Mouse (Mus musculus): ENCODE measurements around the gene Raly. TPM values are rescaled to one million over a fixed set of nuclear protein-coding genes. Genes with fewer than 3 reads are reported as not detected.

Gene Raly
- polyA plus RNA-seq, 1 experiment from 2014 or later = 73.2 TPM

DNA sequence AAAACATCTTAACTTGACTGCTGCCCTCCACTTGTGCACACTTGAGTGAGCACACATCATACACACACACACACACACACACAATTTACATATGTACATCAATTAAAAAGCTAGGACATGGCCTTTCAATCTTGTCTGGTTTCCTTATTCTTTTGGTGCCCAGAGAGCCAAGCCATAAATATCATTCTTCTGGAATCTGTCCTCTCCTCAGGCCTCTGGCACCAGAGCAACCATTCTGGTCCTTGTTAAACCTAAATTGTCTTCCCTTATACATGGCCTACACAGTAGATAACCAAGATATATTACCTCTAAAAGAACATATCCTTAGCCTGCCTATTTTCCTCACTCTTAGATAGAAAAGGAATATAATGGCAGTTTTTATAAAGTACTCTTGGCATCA is 57.2 kb downstream of the Raly start:
- Histone ChIP-seq H3K4me1 (replicated peaks; ENCODE audit: control insufficient read depth, insufficient read depth, low read length) (no peaks in the 10 kb centered on the region), H3K9me3 (ENCODE audit: control insufficient read depth, low read length) (no peaks in the 10 kb centered on the region), H3K36me3 (ENCODE audit: control insufficient read depth, insufficient read depth, low read length) (peaks cover 16% of the 10 kb centered on the region; the same call in 1 of the 2 replicates), H3K27ac (ENCODE audit: low read depth) (no peak overlapping the region), H3K9ac (ENCODE audit: low read length) (no peak overlapping the region), H3K4me2 (ENCODE audit: low read length) (no peak overlapping the region), H3K4me3 (ENCODE audit: low read depth, low read length) (no peak overlapping the region), H3K27me3 (replicated peaks; ENCODE audit: control insufficient read depth, insufficient read depth, low read length) (no peaks in the 10 kb centered on the region)
- ATAC-seq (replicated peaks; ENCODE audit: low FRiP score, low TSS enrichment, low read depth) = no peak
- DNase-seq (ENCODE audit: low spot score) = no peak

DNA sequence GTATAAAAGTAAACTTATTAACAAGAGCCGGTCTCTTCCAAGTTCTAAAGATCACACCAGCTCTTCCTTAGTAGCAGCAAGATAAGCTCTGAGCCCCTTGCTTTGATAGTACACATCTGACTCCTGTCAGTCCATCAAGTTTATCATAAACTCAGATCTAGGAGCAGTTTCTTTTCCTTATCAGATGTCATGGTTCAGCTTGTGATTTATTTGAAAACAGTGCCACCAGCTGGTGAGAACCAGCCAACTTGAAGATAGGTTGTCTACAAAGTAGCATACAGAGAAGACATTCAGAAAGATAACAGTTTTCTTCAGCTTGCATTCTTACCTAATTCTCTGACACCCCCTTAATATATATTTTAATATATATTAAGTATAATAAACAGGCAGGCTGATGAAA is 64.5 kb downstream of the Raly start:
- no peak overlapping the region for H3K27ac ChIP-seq (ENCODE audit: low read depth)
- no peak for DNase-seq (ENCODE audit: low spot score)
- WGBS = 83% methylated on average over 1 of the region's 1 CpGs

GRCm38 (mm10) chr2:154863672-154864071 is 72.8 kb downstream of the Raly start:
- no peak overlapping the region for H3K9ac ChIP-seq (ENCODE audit: low read length)
- H3K27me3 ChIP-seq (replicated peaks; ENCODE audit: control insufficient read depth, insufficient read depth, low read length) = no peaks in the 10 kb centered on the region
- ATAC-seq (replicated peaks; ENCODE audit: low FRiP score, low TSS enrichment, low read depth) (no peak), DNase-seq (ENCODE audit: low spot score) (no peak)
- no peak overlapping the region for H3K4me2 ChIP-seq (ENCODE audit: low read length)
- peaks cover 98% of the 10 kb centered on the region for H3K36me3 ChIP-seq (ENCODE audit: control insufficient read depth, insufficient read depth, low read length)
- H3K4me1 ChIP-seq (replicated peaks; ENCODE audit: control insufficient read depth, insufficient read depth, low read length) = no peaks in the 10 kb centered on the region
- no peak overlapping the region for H3K4me3 ChIP-seq (ENCODE audit: low read depth, low read length)
- no peaks in the 10 kb centered on the region for H3K9me3 ChIP-seq (ENCODE audit: control insufficient read depth, low read length)
- 91% methylated on average over 13 of the region's 13 CpGs for WGBS
- no peak overlapping the region for H3K27ac ChIP-seq (ENCODE audit: low read depth)

More for the DNA sequence above, 64.5 kb downstream of the Raly start:
- Histone ChIP-seq H3K9ac (ENCODE audit: low read length) (no peak overlapping the region), H3K9me3 (ENCODE audit: control insufficient read depth, low read length) (no peaks in the 10 kb centered on the region), H3K4me2 (ENCODE audit: low read length) (no peak overlapping the region), H3K4me3 (ENCODE audit: low read depth, low read length) (no peak overlapping the region), H3K36me3 (ENCODE audit: control insufficient read depth, insufficient read depth, low read length) (peaks cover 38% of the 10 kb centered on the region), H3K4me1 (replicated peaks; ENCODE audit: control insufficient read depth, insufficient read depth, low read length) (no peaks in the 10 kb centered on the region), H3K27me3 (replicated peaks; ENCODE audit: control insufficient read depth, insufficient read depth, low read length) (no peaks in the 10 kb centered on the region)
- ATAC-seq (replicated peaks; ENCODE audit: low FRiP score, low TSS enrichment, low read depth) = no peak

DNA sequence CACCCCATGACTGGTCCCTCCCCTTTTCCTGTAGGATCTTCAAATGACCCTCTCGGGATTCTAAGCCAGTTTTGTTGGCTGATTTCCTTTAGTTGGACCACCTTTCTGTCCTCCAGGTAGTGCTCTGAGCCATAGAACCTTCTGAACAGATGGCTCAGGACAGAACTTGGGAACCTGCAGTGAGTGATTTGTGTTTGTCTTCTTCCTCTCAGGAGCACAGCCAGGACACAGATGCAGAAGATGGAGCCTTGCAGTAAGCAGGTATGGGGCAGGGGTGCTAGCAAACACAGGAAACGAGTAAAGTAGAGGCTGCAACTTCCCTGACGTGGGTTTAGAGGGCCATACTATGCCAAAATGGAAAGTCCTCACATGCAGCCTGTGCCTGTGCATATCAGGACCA is 74.8 kb downstream of the Raly start:
- DNase-seq (ENCODE audit: low spot score) = no peak
- peaks cover 98% of the 10 kb centered on the region for H3K36me3 ChIP-seq (ENCODE audit: control insufficient read depth, insufficient read depth, low read length)
- H3K4me3 ChIP-seq (ENCODE audit: low read depth, low read length) = no peak overlapping the region
- H3K27me3 ChIP-seq (replicated peaks; ENCODE audit: control insufficient read depth, insufficient read depth, low read length) = no peaks in the 10 kb centered on the region
- H3K4me1 ChIP-seq (replicated peaks; ENCODE audit: control insufficient read depth, insufficient read depth, low read length) = no peaks in the 10 kb centered on the region
- no peak overlapping the region for H3K27ac ChIP-seq (ENCODE audit: low read depth)
- H3K9ac ChIP-seq (ENCODE audit: low read length) = no peak overlapping the region
- WGBS = 80% methylated on average over 3 of the region's 3 CpGs
- ATAC-seq (replicated peaks; ENCODE audit: low FRiP score, low TSS enrichment, low read depth) = no peak
- H3K9me3 ChIP-seq (ENCODE audit: control insufficient read depth, low read length) = no peaks in the 10 kb centered on the region
- no peak overlapping the region for H3K4me2 ChIP-seq (ENCODE audit: low read length)

DNA sequence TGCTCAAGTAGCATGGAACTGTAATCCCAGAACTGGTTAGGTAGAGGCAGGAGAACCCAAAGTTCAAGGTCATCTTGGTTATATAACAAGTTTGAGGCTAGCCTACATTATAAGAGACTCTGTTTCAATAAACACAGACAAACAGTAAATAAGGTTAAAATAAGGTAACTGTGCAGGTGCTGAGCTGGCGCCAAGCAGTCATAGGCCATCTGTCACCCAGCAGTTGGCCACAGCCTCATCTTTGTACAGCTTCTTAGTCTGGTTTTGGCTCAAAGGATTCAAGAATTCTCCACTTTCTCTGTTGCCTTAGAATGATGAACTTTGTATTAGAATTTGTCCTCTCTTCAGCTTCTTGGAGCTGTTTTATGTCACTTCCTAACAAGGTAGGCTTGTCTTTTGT is 77.2 kb downstream of the Raly start:
- H3K9me3 ChIP-seq (ENCODE audit: control insufficient read depth, low read length) = no peaks in the 10 kb centered on the region
- WGBS = 90% methylated on average over 1 of the region's 1 CpGs
- no peaks in the 10 kb centered on the region for H3K4me1 ChIP-seq (replicated peaks; ENCODE audit: control insufficient read depth, insufficient read depth, low read length)
- no peak for ATAC-seq (replicated peaks; ENCODE audit: low FRiP score, low TSS enrichment, low read depth)
- DNase-seq (ENCODE audit: low spot score) = no peak
- no peak overlapping the region for H3K27ac ChIP-seq (ENCODE audit: low read depth)
- peaks cover 95% of the 10 kb centered on the region for H3K36me3 ChIP-seq (ENCODE audit: control insufficient read depth, insufficient read depth, low read length)
- H3K4me3 ChIP-seq (ENCODE audit: low read depth, low read length) = no peak overlapping the region
- no peak overlapping the region for H3K9ac ChIP-seq (ENCODE audit: low read length)
- no peak overlapping the region for H3K4me2 ChIP-seq (ENCODE audit: low read length)
- no peaks in the 10 kb centered on the region for H3K27me3 ChIP-seq (replicated peaks; ENCODE audit: control insufficient read depth, insufficient read depth, low read length)

GRCm38 (mm10) chr2:154869954-154870641 is 79.2 kb downstream of the Raly start:
- Histone ChIP-seq H3K9me3 (ENCODE audit: control insufficient read depth, low read length) (no peaks in the 10 kb centered on the region), H3K27me3 (replicated peaks; ENCODE audit: control insufficient read depth, insufficient read depth, low read length) (no peaks in the 10 kb centered on the region), H3K27ac (ENCODE audit: low read depth) (no peak overlapping the region), H3K4me2 (ENCODE audit: low read length) (no peak overlapping the region), H3K4me1 (replicated peaks; ENCODE audit: control insufficient read depth, insufficient read depth, low read length) (no peaks in the 10 kb centered on the region), H3K36me3 (ENCODE audit: control insufficient read depth, insufficient read depth, low read length) (peaks cover 95% of the 10 kb centered on the region), H3K4me3 (ENCODE audit: low read depth, low read length) (no peak overlapping the region), H3K9ac (ENCODE audit: low read length) (no peak overlapping the region)
- DNase-seq (ENCODE audit: low spot score) = no peak
- ATAC-seq (replicated peaks; ENCODE audit: low FRiP score, low TSS enrichment, low read depth) = no peak

GRCm38 (mm10) chr2:154876621-154877020 is 85.7 kb downstream of the Raly start:
- no peak for ATAC-seq (replicated peaks; ENCODE audit: low FRiP score, low TSS enrichment, low read depth)
- WGBS = 77% methylated on average over 2 of the region's 2 CpGs
- Histone ChIP-seq H3K4me3 (ENCODE audit: low read depth, low read length) (no peak overlapping the region), H3K36me3 (ENCODE audit: control insufficient read depth, insufficient read depth, low read length) (peaks cover 87% of the 10 kb centered on the region), H3K4me1 (replicated peaks; ENCODE audit: control insufficient read depth, insufficient read depth, low read length) (no peaks in the 10 kb centered on the region), H3K4me2 (ENCODE audit: low read length) (no peak overlapping the region), H3K27ac (ENCODE audit: low read depth) (no peak overlapping the region), H3K27me3 (replicated peaks; ENCODE audit: control insufficient read depth, insufficient read depth, low read length) (no peaks in the 10 kb centered on the region), H3K9me3 (ENCODE audit: control insufficient read depth, low read length) (no peaks in the 10 kb centered on the region), H3K9ac (ENCODE audit: low read length) (no peak overlapping the region)
- no peak for DNase-seq (ENCODE audit: low spot score)

DNA sequence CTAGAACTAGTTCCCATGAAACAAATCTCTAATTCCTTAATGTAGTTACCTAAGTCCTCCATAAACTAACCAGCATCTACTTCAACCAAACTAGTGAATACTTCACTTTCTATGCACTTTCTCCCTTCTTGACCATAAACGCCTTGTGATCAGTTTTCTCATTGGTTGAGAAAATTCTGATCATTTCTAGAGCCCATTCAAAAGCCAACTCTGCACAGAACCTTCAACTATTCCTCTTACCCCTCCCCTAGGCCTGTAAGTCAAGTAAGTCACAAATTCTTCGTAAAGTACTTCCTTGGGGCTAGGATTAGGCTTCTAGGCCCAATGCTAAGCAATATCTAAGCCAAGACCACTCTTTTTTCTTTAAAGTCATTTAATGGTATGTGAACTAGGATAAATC is 100.7 kb downstream of the Raly start:
- Histone ChIP-seq H3K27ac (ENCODE audit: low read depth) (no peak overlapping the region), H3K36me3 (ENCODE audit: control insufficient read depth, insufficient read depth, low read length) (peaks cover 16% of the 10 kb centered on the region), H3K4me2 (ENCODE audit: low read length) (peak overlapping the region; percentile 90), H3K27me3 (replicated peaks; ENCODE audit: control insufficient read depth, insufficient read depth, low read length) (no peaks in the 10 kb centered on the region), H3K9me3 (ENCODE audit: control insufficient read depth, low read length) (no peaks in the 10 kb centered on the region), H3K4me1 (replicated peaks; ENCODE audit: control insufficient read depth, insufficient read depth, low read length) (peaks cover 17% of the 10 kb centered on the region), H3K4me3 (ENCODE audit: low read depth, low read length) (peak overlapping the region; percentile 63), H3K9ac (ENCODE audit: low read length) (peak overlapping the region; percentile 65)
- no peak for ATAC-seq (replicated peaks; ENCODE audit: low FRiP score, low TSS enrichment, low read depth)
- 10% methylated on average over 2 of the region's 2 CpGs for WGBS
- no peak for DNase-seq (ENCODE audit: low spot score)

All from intestine, embryonic 14.5 days (tissue).